15 mouse cellular contexts compared by ENCODE assay signal in the genomic region with DNA sequence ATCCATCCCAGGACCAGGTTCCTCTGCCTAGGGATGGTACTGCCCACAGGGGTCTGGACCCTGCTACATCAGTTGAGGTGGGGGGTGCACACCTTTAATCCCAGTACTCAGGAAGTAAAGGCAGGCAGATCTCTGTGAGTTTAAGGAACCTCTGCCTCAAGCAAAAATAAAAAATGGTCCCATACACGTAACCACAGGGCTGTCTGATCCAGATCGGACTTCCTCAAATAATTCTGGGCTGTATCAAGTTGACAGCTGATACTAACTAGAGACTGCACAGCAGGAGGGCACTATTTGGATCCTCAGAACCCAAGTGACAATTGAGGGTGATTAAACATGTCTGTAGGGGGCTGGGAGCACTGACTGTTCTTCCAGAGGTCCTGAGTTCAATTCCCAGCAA.
"Had no signal": no experiment of that assay in that cellular context is flagged by ENCODE, and none has a peak within 500 bp of the region (broad histone marks: within the 10 kb centered on the region; RNA-seq: fewer than 3 reads in every experiment).

No protein-coding gene starts in this region.

- H3K27me3 ChIP-seq: kidney, embryonic 15.5 days; liver, embryonic 13.5 days; neural tube, embryonic 13.5 days had no signal

- H3K9ac ChIP-seq: kidney, embryonic 15.5 days; liver, embryonic 13.5 days; neural tube, embryonic 13.5 days had no signal

- H3K27ac ChIP-seq: kidney, embryonic 15.5 days; left cerebral cortex, adult 2 months; liver, embryonic 13.5 days; macrophage; neural tube, embryonic 13.5 days had no signal

- DNase-seq: kidney, postnatal 10 days; kidney, postnatal 36 days; layer of hippocampus, postnatal 36 days; liver, embryonic 13.5 days; lung, adult 2 months; midbrain, embryonic 14.5 days; retina, postnatal 1 day; thymus, adult 18-20 months; thymus, postnatal 36 days had no signal

- H3K4me3 ChIP-seq: kidney, embryonic 15.5 days; left cerebral cortex, adult 2 months; liver, embryonic 13.5 days; myocyte; neural tube, embryonic 13.5 days had no signal

- H3K36me3 ChIP-seq: kidney, embryonic 15.5 days; liver, embryonic 13.5 days; neural tube, embryonic 13.5 days had no signal

- H3K4me2 ChIP-seq: kidney, embryonic 15.5 days; liver, embryonic 13.5 days; midbrain, embryonic 11.5 days; neural tube, embryonic 13.5 days had no signal

- H3K9me3 ChIP-seq: kidney, embryonic 15.5 days; liver, embryonic 13.5 days; neural tube, embryonic 13.5 days had no signal
